Mouse (Mus musculus) liver, embryonic 14.5 days (tissue): Measurements from ENCODE around the gene Amz1.

Source experiments
- CTCF ChIP-seq: IDR thresholded peaks from 2 replicates; pipeline ENCODE4 v1.5.1; 2016; ENCODE audit warnings: antibody characterized with exemption, low read depth, control low read depth
- EP300 ChIP-seq: IDR thresholded peaks from 2 replicates; pipeline ENCODE4 v1.6.1; 2016; ENCODE audit warnings: antibody characterized with exemption, low read depth

- no peak for TF ChIP-seq CTCF
- no peak for TF ChIP-seq EP300
Observed at GRCm38 (mm10) chr5:140680051-140680450, 43.9 kb upstream of the Amz1 start.
